Comparison of ENCODE assay signal across 27 mouse cellular contexts in the genomic region with DNA sequence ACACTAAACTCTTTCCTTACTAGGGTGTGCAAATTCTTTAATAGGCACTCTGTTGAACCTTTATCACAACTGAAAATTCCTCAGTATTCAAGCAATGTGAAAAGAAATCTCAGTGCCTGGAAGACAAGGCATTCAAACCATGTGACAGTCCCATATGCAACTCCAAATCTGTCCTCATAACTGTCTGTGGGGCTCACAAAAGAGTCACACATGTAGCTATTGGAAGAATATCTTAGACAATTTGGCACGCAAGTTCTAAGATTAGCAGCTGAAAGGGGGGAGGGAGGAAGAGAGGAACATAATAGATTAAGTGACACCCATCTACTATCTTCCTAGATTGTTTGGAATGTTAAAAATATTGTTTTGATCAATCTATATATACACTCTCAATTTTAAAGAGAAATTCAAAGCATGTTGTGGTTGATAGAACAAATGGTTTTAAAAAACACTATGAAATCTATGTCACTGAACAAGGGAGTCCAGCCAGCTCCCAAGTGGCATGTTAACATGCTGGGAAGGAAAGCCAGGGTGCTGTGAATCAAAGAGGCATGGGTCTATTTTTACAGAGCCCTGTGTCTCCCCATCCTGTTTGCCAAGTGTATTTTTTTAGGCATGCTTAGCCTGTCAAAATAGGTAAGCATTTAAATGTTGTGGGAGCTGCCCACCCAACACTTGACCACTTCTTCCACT.
DNase-seq lines count a peak whose midpoint lies in the region; ATAC-seq and TF ChIP-seq lines count a peak whose summit lies in the region.
"Had no signal": no experiment of that assay in that cellular context is flagged by ENCODE, and none has a peak within 500 bp of the region (broad histone marks: within the 10 kb centered on the region; RNA-seq: fewer than 3 reads in every experiment).

No protein-coding gene starts in this region.

- no peak overlapping the region for H3K4me2 ChIP-seq in forebrain, embryonic 16.5 days (ENCODE audit: low read length)
- H3K4me2 ChIP-seq in forebrain, embryonic 11.5 days (ENCODE audit: low read depth, low read length, severe bottlenecking), result no peak overlapping the region
- H3K4me2 ChIP-seq: embryonic facial prominence, embryonic 13.5 days; heart, embryonic 13.5 days; hindbrain, embryonic 13.5 days; intestine, embryonic 15.5 days had no signal

- no peaks in the 10 kb centered on the region for H3K9me3 ChIP-seq in forebrain, embryonic 16.5 days (ENCODE audit: control insufficient read depth, low read length)
- H3K9me3 ChIP-seq in forebrain, embryonic 11.5 days (ENCODE audit: control insufficient read depth, low read length), result no peaks in the 10 kb centered on the region
- H3K9me3 ChIP-seq: embryonic facial prominence, embryonic 10.5 days; embryonic facial prominence, embryonic 13.5 days; heart, embryonic 13.5 days; hindbrain, embryonic 10.5 days; hindbrain, embryonic 13.5 days; intestine, embryonic 15.5 days had no signal

- peaks cover 4% of the 10 kb centered on the region for H3K4me1 ChIP-seq in forebrain, embryonic 16.5 days (replicated peaks; ENCODE audit: control insufficient read depth, insufficient read depth, low read length)
- H3K4me1 ChIP-seq in forebrain, embryonic 11.5 days (replicated peaks; ENCODE audit: control insufficient read depth, insufficient read depth, low read length), result no peaks in the 10 kb centered on the region
- H3K4me1 ChIP-seq: embryonic facial prominence, embryonic 10.5 days; embryonic facial prominence, embryonic 13.5 days; hindbrain, embryonic 10.5 days; hindbrain, embryonic 13.5 days; intestine, embryonic 15.5 days had no signal

- intact Hi-C loops in heart, postnatal 10 days (cut with DNase I), result no loop called here
- intact Hi-C loops in heart, postnatal 14 days (cut with DNase I), result no loop called here

- no peak overlapping the region for H3K4me3 ChIP-seq in forebrain, embryonic 16.5 days (replicated peaks; ENCODE audit: low read length)
- H3K4me3 ChIP-seq in forebrain, embryonic 11.5 days (ENCODE audit: low read depth, low read length), result no peak overlapping the region
- H3K4me3 ChIP-seq: embryonic facial prominence, embryonic 10.5 days; embryonic facial prominence, embryonic 13.5 days; erythroblast, embryonic 14.5 days; gastrocnemius, adult 2 months; heart, embryonic 13.5 days; hindbrain, embryonic 10.5 days; hindbrain, embryonic 13.5 days; intestine, embryonic 15.5 days had no signal

- no peak for TF ChIP-seq POLR2A in brain, embryonic 14.5 days (IDR thresholded peaks at IDR 0.05; ENCODE audit: borderline replicate concordance, extremely low read depth, insufficient read depth, insufficient read length, poor library complexity, severe bottlenecking)

- peak; percentile 84 for ATAC-seq in forebrain, embryonic 16.5 days
- ATAC-seq in forebrain, embryonic 11.5 days (replicated peaks; ENCODE audit: low FRiP score), result no peak
- ATAC-seq: CD4-positive, CD25-positive, alpha-beta regulatory T cell, adult 4 months; hindbrain, embryonic 16.5 days; intestine, embryonic 15.5 days had no signal

- WGBS in forebrain, embryonic 16.5 days, result 68% methylated on average over 1 of the region's 1 CpGs
- WGBS in forebrain, embryonic 11.5 days, result 79% methylated on average over 1 of the region's 1 CpGs

- H3K9ac ChIP-seq in forebrain, embryonic 16.5 days (replicated peaks; ENCODE audit: low read depth, low read length), result no peak overlapping the region
- no peak overlapping the region for H3K9ac ChIP-seq in forebrain, embryonic 11.5 days (ENCODE audit: low read length)
- H3K9ac ChIP-seq: embryonic facial prominence, embryonic 13.5 days; heart, embryonic 13.5 days; hindbrain, embryonic 13.5 days; intestine, embryonic 15.5 days had no signal

- DNase-seq in forebrain, embryonic 11.5 days (ENCODE audit: low spot score), result no peak
- DNase-seq in heart, postnatal 10 days, result peak; percentile 2 to 26
- no peak for DNase-seq in heart, postnatal 14 days
- peak; percentile 18 for DNase-seq in brain, embryonic 14.5 days (ENCODE audit: low read depth)
- no peak for DNase-seq in kidney, postnatal 14 days
- DNase-seq: adrenal gland, adult 2 months; adrenal gland, postnatal 14 days; cerebellum, adult 11-12 months; cerebellum, adult 8-10 months; cerebellum, postnatal 10 days; cerebellum, postnatal 36 days; embryo, embryonic 11 days; gastrocnemius, adult 2 months; gastrocnemius, postnatal 14 days; heart, adult 11 months; heart, postnatal 36 days; kidney, adult 11 months had no signal

- H3K36me3 ChIP-seq in forebrain, embryonic 16.5 days (ENCODE audit: control insufficient read depth, insufficient read depth), result no peaks in the 10 kb centered on the region
- no peaks in the 10 kb centered on the region for H3K36me3 ChIP-seq in forebrain, embryonic 11.5 days (ENCODE audit: control insufficient read depth, insufficient read depth, low read length)
- H3K36me3 ChIP-seq: embryonic facial prominence, embryonic 10.5 days; embryonic facial prominence, embryonic 13.5 days; heart, embryonic 13.5 days; hindbrain, embryonic 10.5 days; hindbrain, embryonic 13.5 days; intestine, embryonic 15.5 days had no signal

- no peaks in the 10 kb centered on the region for H3K27me3 ChIP-seq in forebrain, embryonic 16.5 days (replicated peaks; ENCODE audit: control insufficient read depth, insufficient read depth, low read length)
- no peaks in the 10 kb centered on the region for H3K27me3 ChIP-seq in forebrain, embryonic 11.5 days (ENCODE audit: control insufficient read depth, insufficient read depth, low read length)
- H3K27me3 ChIP-seq: embryonic facial prominence, embryonic 13.5 days; heart, embryonic 13.5 days; hindbrain, embryonic 13.5 days; intestine, embryonic 15.5 days had no signal

- TF ChIP-seq CTCF in brain, embryonic 14.5 days (IDR thresholded peaks at IDR 0.05; ENCODE audit: borderline replicate concordance, extremely low read depth, insufficient read depth, insufficient read length), result no peak

- H3K27ac ChIP-seq in forebrain, embryonic 16.5 days (ENCODE audit: low read length), result no peak overlapping the region; the same call in 1 of the 2 replicates
- H3K27ac ChIP-seq in forebrain, embryonic 11.5 days (ENCODE audit: low read depth, low read length), result no peak overlapping the region
- H3K27ac ChIP-seq: embryonic facial prominence, embryonic 10.5 days; embryonic facial prominence, embryonic 13.5 days; gastrocnemius, adult 2 months; heart, embryonic 13.5 days; hindbrain, embryonic 10.5 days; hindbrain, embryonic 13.5 days; intestine, embryonic 15.5 days had no signal

Comparison
In these comparisons a context has a peak if more than half of its experiments do, and no peak if none do; other contexts are left out.
1. DNase-seq: peak in heart, postnatal 10 days (2 of 2) and brain, embryonic 14.5 days (single experiment); none in forebrain, embryonic 11.5 days (single experiment), heart, postnatal 14 days (0 of 2) and kidney, postnatal 14 days (single experiment).